15 mouse cellular contexts compared by ENCODE assay signal in the genomic region with DNA sequence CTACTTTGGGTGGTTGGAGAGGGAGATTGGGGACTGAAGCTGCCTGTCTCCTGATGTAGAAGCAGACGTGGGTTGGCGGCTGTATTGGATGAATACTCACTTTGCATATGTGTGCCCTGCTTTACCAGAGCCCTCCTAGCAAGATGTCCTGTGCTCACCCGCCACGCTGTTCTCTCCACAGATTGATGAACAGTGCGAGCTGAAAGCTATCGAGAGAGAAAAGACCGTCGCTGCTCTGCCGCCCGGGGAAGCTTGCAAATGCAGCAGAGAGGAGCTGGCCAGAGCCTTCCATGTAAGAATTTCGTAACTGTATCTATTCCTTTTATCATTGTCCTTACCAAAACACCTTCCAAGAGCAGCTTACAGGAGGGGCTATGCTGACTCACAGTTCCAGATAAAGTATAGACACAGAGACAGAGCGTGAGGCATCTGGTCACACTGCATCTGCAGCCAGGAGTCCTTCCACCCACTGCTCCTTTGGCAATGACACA. TPM values are rescaled to one million over a fixed set of nuclear protein-coding genes. Genes with fewer than 3 reads are reported as not detected.
A peak's percentile ranks its signal among the peaks of the same experiment; 100 is the strongest.
DNase-seq lines count a peak whose midpoint lies in the region.
"Had no signal": no experiment of that assay in that cellular context is flagged by ENCODE, and none has a peak within 500 bp of the region (broad histone marks: within the 10 kb centered on the region; RNA-seq: fewer than 3 reads in every experiment).

No protein-coding gene starts in this region.

- peak; percentile 50 to 54 for DNase-seq in left cerebral cortex, adult 18-20 months (ENCODE audit: low spot score in 2 of 2)
- DNase-seq in left cerebral cortex, postnatal 10 days (ENCODE audit: extremely low spot score in 1 of 2, low spot score in 2 of 2), result no peak
- DNase-seq in frontal cortex, adult 2 months (ENCODE audit: extremely low spot score in 1 of 2, low spot score in 1 of 2), result peak; percentile 42 to 70
- peak; percentile 29 to 39 for DNase-seq in layer of hippocampus, postnatal 36 days
- peak; percentile 59 for DNase-seq in right cerebral cortex, postnatal 25 days
- DNase-seq in testis, postnatal 14 days (ENCODE audit: low spot score), result no peak
- DNase-seq in lung, adult 18-20 months, result no peak
- no peak for DNase-seq in adipocyte (ENCODE audit: low spot score)
- DNase-seq: gastrocnemius, postnatal 25 days; kidney, postnatal 36 days; lung, postnatal 14 days had no signal

- intact Hi-C loops in left cerebral cortex, postnatal 10 days (cut with DNase I), result no loop called here

RNA-seq across cellular contexts. Expression of a gene that starts 19.2 kb away (rescaled TPM):
- 1 to 10 TPM; 1.9 to 2.1 TPM for total RNA-seq in left cerebral cortex, adult 18-20 months (2021)
- total RNA-seq in left cerebral cortex, postnatal 10 days (2021), result under 1 TPM; 0.55 to 0.79 TPM
- polyA plus RNA-seq in frontal cortex, adult 2 months (2012; rRNA removed), result 0.69 and 0.98 TPM in 2 replicates
- 1 to 10 TPM; 1.5 to 1.6 TPM for total RNA-seq in layer of hippocampus, postnatal 36 days (2021)
- total RNA-seq: common myeloid progenitor, adult 5-6 weeks; neutrophil, adult 5-6 weeks had no signal
- polyA plus RNA-seq: activated CD4-positive, CD25-positive, alpha-beta regulatory T cell, adult 4 months; inflammation-experienced regulatory T-cells, adult 6 months had no signal

RNA-seq across cellular contexts. Expression of a gene that starts 52.9 kb away (rescaled TPM):
- 1 to 10 TPM; 8.3 to 10.0 TPM for total RNA-seq in left cerebral cortex, adult 18-20 months (2021)
- 1 to 10 TPM; 4.5 to 5.7 TPM for total RNA-seq in left cerebral cortex, postnatal 10 days (2021)
- polyA plus RNA-seq in frontal cortex, adult 2 months (2012; rRNA removed), result 18.2 and 24.3 TPM in 2 replicates
- total RNA-seq in layer of hippocampus, postnatal 36 days (2021), result 1 to 10 TPM; 7.8 to 9.2 TPM
- total RNA-seq: common myeloid progenitor, adult 5-6 weeks; neutrophil, adult 5-6 weeks had no signal
- polyA plus RNA-seq: activated CD4-positive, CD25-positive, alpha-beta regulatory T cell, adult 4 months; inflammation-experienced regulatory T-cells, adult 6 months had no signal

RNA-seq across cellular contexts. Expression of a gene that starts 59.2 kb away (rescaled TPM):
- 10 to 100 TPM; 14.5 to 15.3 TPM for total RNA-seq in left cerebral cortex, adult 18-20 months (2021)
- total RNA-seq in left cerebral cortex, postnatal 10 days (2021), result 10 to 100 TPM; 14.2 to 15.9 TPM
- polyA plus RNA-seq in frontal cortex, adult 2 months (2012; rRNA removed), result 12.1 and 12.7 TPM in 2 replicates
- 10 to 100 TPM; 15.7 to 18.7 TPM for total RNA-seq in layer of hippocampus, postnatal 36 days (2021)

Comparison
In these comparisons a context has a peak if more than half of its experiments do, and no peak if none do; other contexts are left out.
1. DNase-seq: peak in left cerebral cortex, adult 18-20 months (2 of 2), frontal cortex, adult 2 months (2 of 2), layer of hippocampus, postnatal 36 days (2 of 2) and right cerebral cortex, postnatal 25 days (single experiment); none in left cerebral cortex, postnatal 10 days (0 of 2), testis, postnatal 14 days (single experiment), lung, adult 18-20 months (0 of 2) and adipocyte (single experiment).